Mouse (Mus musculus) embryo, embryonic 10 days (tissue): ENCODE measurements around the gene Pdcd11.
"Not testable (repeated sequence)": the region's sequence is repeated elsewhere in the genome, so short reads cannot be mapped to it uniquely, and the experiment has no call there.

Source experiments
- DNase-seq: peaks from one replicate; pipeline ENCODE4 v3.0.0-alpha.2; 2015; ENCODE audit warnings: low spot score

Pdcd11 gene

GRCm38 (mm10) chr19:47128164-47128563 lies 37.6 kb downstream of the Pdcd11 start:
- no peak for DNase-seq

- DNase-seq: no peak
Measured at GRCm38 (mm10) chr19:47128835-47129234, 38.3 kb downstream of the Pdcd11 start.

- DNase-seq: no peak
Measured at GRCm38 (mm10) chr19:47130551-47131125, 40.1 kb downstream of the Pdcd11 start.

DNA sequence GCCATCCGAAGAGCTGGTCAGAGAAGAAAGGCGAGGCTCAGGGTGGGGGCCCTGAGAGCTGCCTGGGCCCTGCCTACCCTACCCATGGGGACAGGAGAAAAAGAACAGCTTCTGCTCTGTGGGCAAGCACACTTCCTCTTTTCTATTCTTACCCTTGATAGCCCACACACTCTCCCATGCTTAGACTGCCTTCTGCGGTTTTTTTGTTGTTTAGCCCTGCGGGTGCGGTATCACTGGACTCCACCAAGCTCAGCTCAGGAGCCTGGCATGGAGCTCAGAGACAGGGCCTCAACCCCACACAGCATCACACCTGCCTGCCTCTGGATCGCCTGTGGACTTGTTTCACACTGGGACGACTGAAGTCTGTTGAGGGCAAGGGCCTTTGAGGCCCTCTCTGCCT lies 42.6 kb downstream of the Pdcd11 start:
- no peak for DNase-seq

DNA sequence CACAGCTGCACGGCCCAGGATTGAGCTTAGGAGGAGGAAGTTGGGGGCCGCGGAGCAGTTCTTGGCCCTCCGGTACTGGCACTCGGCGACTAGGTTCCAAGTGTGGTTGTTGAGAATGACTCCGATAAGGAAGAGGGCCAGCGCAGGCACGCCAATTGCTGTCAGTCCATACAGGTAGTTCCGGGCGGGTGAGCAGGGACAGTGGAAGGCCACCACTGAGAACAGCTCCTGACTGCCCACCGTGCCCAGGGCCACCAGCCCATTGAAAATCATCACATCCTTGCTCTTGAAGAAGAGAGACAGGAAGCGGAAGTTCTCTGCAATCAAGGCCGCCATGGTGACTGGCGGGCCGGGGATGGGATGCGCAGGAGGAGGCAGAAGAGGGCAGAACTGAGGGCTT lies 45.0 kb downstream of the Pdcd11 start:
- DNase-seq: no peak

- DNase-seq: no peak
Measured at GRCm38 (mm10) chr19:47136170-47136569, 45.6 kb downstream of the Pdcd11 start.

DNA sequence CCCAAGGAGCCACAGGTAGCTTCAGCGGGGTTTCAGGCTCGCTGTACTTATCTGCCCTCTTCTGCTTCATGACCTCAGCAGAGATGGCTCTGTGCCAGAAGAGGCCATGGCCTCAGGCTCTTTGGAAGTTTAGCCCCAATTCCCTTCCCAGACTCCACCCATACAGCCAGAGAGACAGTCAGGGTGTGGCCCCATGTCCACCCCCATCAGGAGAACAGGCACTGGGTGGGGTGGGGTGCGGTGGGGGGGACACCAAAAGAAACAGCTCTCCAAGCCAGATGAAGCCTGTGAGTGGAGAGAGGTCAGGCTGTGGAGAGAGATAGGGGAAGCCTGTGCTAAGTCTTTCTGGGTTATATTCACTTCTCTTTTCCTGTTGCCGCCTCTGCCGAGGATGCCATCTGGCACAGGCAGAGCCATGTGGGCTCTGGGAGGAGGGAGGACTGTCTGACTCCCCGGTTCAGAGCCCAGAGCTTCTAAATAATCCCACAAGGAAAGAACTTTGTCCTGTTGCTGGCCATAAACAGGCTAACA lies 46.5 kb downstream of the Pdcd11 start:
- no peak for DNase-seq

- peak; percentile 58 for DNase-seq
Measured at GRCm38 (mm10) chr19:47137771-47138421, 47.3 kb downstream of the Pdcd11 start, which contains the start of gene Calhm2. TSS of gene Calhm2 (minus strand) at chr19:47138294.

DNA sequence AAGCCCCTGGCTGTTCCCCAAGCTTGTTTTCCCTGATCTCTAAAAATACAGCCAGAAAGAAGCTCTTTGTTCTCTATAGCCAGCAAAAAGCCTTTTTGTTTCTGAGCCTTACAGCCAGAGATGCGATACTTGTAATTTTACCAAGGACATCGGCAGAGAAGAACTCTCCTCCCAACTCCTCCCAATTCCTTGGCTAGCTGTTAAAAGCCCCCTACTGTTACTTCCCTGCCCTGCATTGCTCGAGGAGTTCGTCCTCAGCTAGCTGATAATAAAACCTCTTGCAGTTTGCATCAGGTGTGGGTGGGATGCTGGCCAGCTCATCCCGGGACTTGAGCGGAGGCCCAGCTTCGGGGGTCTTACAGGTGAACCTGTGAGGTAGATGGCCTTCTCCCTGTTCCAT lies 49.0 kb downstream of the Pdcd11 start:
- DNase-seq: not testable (repeated sequence)

- DNase-seq: no peak
Measured at GRCm38 (mm10) chr19:47142438-47142837, 51.9 kb downstream of the Pdcd11 start.

- no peak for DNase-seq
Measured at GRCm38 (mm10) chr19:47144154-47144553, 53.6 kb downstream of the Pdcd11 start, which contains the start of gene Calhm1. TSS of gene Calhm1 (minus strand) at chr19:47144254.

DNA sequence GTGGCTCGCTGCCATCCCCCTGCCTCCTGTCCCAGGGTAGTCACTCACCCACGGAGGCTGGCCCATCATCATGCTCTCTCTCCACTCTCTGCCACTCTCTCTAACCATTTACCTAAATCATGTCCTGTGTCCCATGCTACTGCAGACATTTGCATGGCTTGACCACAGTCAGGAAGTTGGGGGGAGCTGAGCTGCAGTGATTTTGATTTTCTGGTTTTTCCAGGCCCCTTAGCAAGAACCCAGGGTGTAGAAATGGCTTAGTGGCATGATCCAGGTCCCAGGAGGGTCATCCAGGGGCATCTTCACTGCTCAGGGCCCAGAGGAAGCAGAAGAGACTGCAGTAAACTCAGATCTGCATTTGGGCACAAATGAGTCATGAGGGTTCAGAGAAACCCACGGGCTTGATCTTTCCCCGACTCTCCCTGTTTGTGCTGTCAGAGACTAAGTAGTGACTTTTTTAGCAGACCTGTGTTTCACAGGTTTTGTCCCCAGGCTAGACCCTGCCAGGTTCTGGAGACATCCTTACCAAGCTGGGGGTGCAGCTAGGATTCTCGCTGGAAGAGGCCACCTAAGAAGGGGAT lies 57.8 kb downstream of the Pdcd11 start:
- DNase-seq: no peak

GRCm38 (mm10) chr19:47149854-47150253 lies 59.3 kb downstream of the Pdcd11 start:
- DNase-seq: no peak

DNA sequence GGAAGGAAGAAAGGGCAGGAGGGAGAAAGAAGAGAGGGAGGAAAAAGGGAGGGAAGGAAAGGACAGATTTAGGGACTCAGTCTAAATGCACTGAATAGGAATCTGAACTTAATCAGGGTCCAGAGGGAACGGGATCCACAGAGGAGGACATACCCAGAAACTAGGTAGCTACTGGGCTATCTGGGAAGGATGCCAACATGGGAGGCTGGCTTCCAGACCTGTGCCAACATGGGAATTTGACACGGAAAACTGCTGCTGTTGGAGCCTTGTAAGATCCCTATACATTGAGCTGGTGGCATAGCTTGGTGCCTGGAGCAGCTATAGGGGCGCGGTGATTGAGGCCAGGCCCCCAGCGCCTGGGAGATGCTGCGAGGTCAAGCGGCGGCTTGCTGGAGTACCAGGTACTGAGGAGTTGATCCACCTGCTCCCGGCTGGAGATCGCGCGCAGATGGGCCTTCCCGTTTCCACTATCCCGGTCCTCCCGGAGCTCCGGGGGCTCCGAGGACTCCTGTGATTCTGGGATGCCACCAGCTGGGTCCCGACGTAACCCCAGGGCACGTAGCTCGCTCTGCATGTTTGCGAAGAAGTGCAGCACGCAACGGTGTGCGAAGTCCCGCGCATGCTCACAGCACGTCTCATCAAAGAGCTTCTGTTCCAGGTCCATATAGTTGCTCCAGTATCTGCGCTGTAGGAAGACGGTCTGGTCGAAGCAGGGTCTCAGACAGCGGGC lies 60.9 kb downstream of the Pdcd11 start:
- DNase-seq: peak; percentile 14

DNA sequence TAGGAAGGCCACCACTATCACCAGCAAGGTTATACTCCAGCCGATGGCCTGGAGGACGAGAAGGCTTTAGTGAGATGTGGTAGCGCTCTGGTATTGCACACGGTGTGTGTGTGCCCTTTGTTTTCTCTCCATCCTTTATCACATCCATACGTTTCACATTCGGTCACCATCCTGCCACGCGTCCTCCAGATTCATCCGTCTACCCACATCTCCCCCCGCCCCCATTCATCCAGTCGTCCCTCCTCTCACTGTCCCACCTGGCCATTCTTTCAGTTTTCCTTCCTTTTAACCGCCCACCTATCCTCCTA lies 61.4 kb downstream of the Pdcd11 start:
- no peak for DNase-seq

DNA sequence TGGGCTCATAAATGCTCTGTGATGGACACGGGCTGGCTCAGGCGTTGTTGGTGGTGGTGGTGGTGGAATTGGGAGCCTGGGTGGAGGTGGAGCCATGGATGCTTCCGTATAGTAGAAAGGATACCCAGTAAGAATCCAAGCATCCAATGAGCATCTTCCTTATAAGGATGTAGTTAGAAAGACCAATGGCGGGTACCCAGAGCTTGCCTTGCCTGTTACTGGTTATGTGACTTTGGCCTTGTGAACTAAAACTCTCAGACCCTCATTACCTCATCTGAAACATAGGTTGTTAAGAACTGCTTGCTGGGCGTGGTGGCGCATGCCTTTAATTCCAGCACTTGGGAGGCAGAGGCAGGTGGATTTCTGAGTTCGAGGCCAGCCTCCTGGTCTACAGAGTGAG lies 63.2 kb downstream of the Pdcd11 start:
- DNase-seq: no peak

GRCm38 (mm10) chr19:47157664-47158063 lies 67.1 kb downstream of the Pdcd11 start, which contains the start of gene Calhm3:
TSS of gene Calhm3 (minus strand) at chr19:47157764.
- DNase-seq: no peak

GRCm38 (mm10) chr19:47161669-47162068 lies 71.1 kb downstream of the Pdcd11 start:
- no peak for DNase-seq

DNA sequence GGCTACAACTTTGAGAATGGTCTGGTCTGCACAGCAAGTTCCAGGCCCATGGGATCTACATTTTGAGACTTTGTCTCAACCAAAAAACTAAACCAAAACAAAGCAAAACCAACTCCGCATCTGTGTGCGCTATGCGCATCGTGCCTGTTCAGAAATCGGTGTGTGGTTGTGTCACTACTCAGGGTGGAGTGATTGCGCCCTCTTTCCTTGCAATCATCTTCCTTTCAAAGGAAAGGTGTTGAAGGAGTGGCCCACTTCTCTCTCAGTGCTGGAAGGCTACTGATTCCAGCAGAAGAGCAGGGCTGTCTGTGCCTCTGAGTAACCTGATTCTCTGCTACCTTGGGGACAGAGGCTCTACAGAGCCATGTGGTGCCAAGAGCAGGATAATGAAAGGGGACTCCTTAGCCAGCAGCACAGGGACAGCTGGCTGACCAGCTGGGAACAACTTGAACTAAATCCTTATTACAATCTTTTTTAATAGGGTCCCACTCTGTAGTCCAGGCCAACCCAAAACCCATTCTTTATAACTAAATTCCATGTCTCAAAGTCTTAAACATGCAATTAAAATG lies 72.7 kb downstream of the Pdcd11 start:
- no peak for DNase-seq

DNA sequence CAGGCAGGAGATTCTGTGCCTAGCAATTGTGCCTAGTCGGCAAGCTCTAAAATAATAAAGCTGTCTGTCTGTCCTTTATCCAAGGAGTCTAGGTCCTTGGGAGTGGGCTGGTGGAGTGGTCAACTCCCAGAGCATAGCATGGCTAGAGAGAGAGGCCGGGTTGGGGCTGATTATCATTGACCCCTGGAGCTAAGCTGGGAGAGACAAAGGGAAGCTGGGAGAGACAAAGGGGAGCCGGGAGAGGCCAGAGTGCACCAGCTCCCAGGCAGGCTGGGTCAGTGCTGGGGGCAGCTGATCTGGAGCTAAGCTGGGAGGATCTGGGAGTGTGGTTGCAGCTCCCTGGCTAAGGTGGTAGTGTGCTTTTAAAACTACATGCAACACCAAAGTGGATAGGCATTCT lies 76.2 kb downstream of the Pdcd11 start:
- peak; percentile 29 for DNase-seq

DNA sequence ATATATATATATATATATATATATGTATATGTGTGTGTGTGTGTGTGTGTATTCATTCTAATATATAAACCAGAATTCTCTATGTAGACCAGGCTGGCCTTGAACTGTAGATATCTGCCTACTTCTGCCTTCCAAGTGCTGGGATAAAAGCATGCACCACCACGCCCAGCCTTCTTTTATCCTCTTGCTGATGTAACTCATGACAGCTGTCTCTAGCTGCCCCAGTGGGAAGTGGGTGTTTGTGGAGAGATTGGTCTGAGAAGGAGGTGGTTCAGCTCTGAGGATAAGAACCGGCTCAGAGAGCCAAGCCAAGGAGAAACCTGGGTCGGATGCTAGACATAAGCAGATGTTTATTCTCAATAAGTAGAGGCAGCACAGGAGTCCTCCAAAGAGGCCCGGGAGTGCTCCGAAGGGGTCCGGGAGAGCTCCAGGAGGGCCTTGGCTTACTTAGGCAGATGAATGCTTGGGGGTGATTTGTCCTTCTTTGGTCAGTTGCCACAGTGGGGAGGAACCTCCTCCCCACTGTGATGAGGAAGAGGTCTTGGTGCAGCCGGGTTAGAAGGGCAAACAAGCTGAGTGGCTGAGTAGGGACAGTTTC lies 77.1 kb downstream of the Pdcd11 start:
- no peak for DNase-seq

- DNase-seq: peak; percentile 90
Measured at GRCm38 (mm10) chr19:47168223-47168622, 77.7 kb downstream of the Pdcd11 start.
